Mouse (Mus musculus) adrenal gland, postnatal 25 days (tissue): ENCODE results near the gene Plcb4. TPM values are rescaled to one million over a fixed set of nuclear protein-coding genes. Genes with fewer than 3 reads are reported as not detected.
"Not testable (repeated sequence)": the region's sequence is repeated elsewhere in the genome, so short reads cannot be mapped to it uniquely, and the experiment has no call there.

ENCODE experiments used
- DNase-seq: peaks from one replicate; pipeline ENCODE4 v3.0.0; 2021; ENCODE audit warnings: mixed read lengths
- total RNA-seq: library from RNA; stranded (reverse); gene quantifications from 2 replicates; pipeline ENCODE4 v1.2.3, GENCODE M21; 2021

Plcb4 gene
- total RNA-seq, 1 experiment from 2014 or later = 58.5 TPM

GRCm38 (mm10) chr2:135675284-135675683, 16.5 kb downstream of the Plcb4 start:
- DNase-seq = no peak

- no peak for DNase-seq
These were observed 18.2 kb downstream of the Plcb4 start for GRCm38 (mm10) chr2:135676978-135677501.

- DNase-seq = no peak
These were observed 18.8 kb downstream of the Plcb4 start for GRCm38 (mm10) chr2:135677601-135678000.

- DNase-seq = no peak
These were observed 21.2 kb downstream of the Plcb4 start for GRCm38 (mm10) chr2:135680001-135680400.

- no peak for DNase-seq
These were observed 21.8 kb downstream of the Plcb4 start for GRCm38 (mm10) chr2:135680406-135681134.

- no peak for DNase-seq
These were observed 25.1 kb downstream of the Plcb4 start for GRCm38 (mm10) chr2:135683684-135684440.

- DNase-seq = no peak
These were observed 27.9 kb downstream of the Plcb4 start for GRCm38 (mm10) chr2:135686692-135687091.

- no peak for DNase-seq
These were observed 28.8 kb downstream of the Plcb4 start for GRCm38 (mm10) chr2:135687585-135687984.

GRCm38 (mm10) chr2:135692568-135693488, 34.0 kb downstream of the Plcb4 start:
- DNase-seq = no peak

- DNase-seq = no peak
These were observed 42.0 kb downstream of the Plcb4 start for GRCm38 (mm10) chr2:135700686-135701413.

GRCm38 (mm10) chr2:135704673-135705072, 45.9 kb downstream of the Plcb4 start:
- DNase-seq = no peak

GRCm38 (mm10) chr2:135707305-135707704, 48.5 kb downstream of the Plcb4 start:
- no peak for DNase-seq

- no peak for DNase-seq
These were observed 49.6 kb downstream of the Plcb4 start for GRCm38 (mm10) chr2:135708386-135708785.

- no peak for DNase-seq
These were observed 50.0 kb downstream of the Plcb4 start for GRCm38 (mm10) chr2:135708796-135709195.

GRCm38 (mm10) chr2:135709736-135710135, 50.9 kb downstream of the Plcb4 start:
- DNase-seq = not testable (repeated sequence)

GRCm38 (mm10) chr2:135711049-135711924, 52.5 kb downstream of the Plcb4 start:
- DNase-seq = no peak

- peak; percentile 87 for DNase-seq
These were observed 53.1 kb downstream of the Plcb4 start for GRCm38 (mm10) chr2:135711925-135712288.

- no peak for DNase-seq
These were observed 53.5 kb downstream of the Plcb4 start for GRCm38 (mm10) chr2:135712331-135712730.

GRCm38 (mm10) chr2:135712921-135713320, 54.1 kb downstream of the Plcb4 start:
- DNase-seq = no peak

- no peak for DNase-seq
These were observed 57.4 kb downstream of the Plcb4 start for GRCm38 (mm10) chr2:135716180-135716579.
